Mouse (Mus musculus) olfactory bulb, adult 2 months (tissue): ENCODE measurements around the gene Heatr5b. TPM values are rescaled to one million over a fixed set of nuclear protein-coding genes. Genes with fewer than 3 reads are reported as not detected.
A peak's percentile ranks its signal among the peaks of the same experiment; 100 is the strongest.

Experiments
- H3K27ac ChIP-seq: fragments of 200-500 bp; 2 replicates; pipeline ENCODE4 v1.5.1; 2012; ENCODE audit warnings: low read depth, low read length; ENCODE audit not compliant: insufficient read depth
- H3K4me1 ChIP-seq: fragments of 200-500 bp; 2 replicates; pipeline ENCODE4 v1.6.1; 2012; ENCODE audit warnings: low read length; ENCODE audit not compliant: control insufficient read depth, insufficient read depth
- H3K4me3 ChIP-seq: fragments of 200-500 bp; 2 replicates; pipeline ENCODE4 v1.5.1; 2012; ENCODE audit warnings: mild to moderate bottlenecking, low read depth, low read length, moderate library complexity; ENCODE audit not compliant: insufficient read depth
- CTCF ChIP-seq: fragments of 200-500 bp; IDR thresholded peaks from 2 replicates; pipeline ENCODE4 v1.5.1; 2012; ENCODE audit warnings: low read depth, mild to moderate bottlenecking, low read length, moderate library complexity; ENCODE audit not compliant: insufficient read depth
- POLR2A ChIP-seq: fragments of 200-500 bp; IDR thresholded peaks from 2 replicates; pipeline ENCODE4 v1.6.1; 2012; ENCODE audit warnings: mild to moderate bottlenecking, low read depth, low read length, moderate library complexity; ENCODE audit not compliant: insufficient read depth
- WGBS: fragments of 180-500 bp; shearing (Covaris S2); methylation state at CpG from one replicate; pipeline ENCODE4 v1.1.7; 2018; 5-methylcytosine and 5-hydroxymethylcytosine counted together
- polyA plus RNA-seq: library from polyadenylated mRNA; stranded (reverse); fragments of >200 nt; gene quantifications from 2 replicates; pipeline ENCODE4 v1.2.4, GENCODE M21; 2012; ENCODE audit warnings: low replicate concordance; ENCODE audit not compliant: missing spikeins, insufficient read depth, insufficient read length

Gene Heatr5b
- polyA plus RNA-seq, 1 experiment = not detected

- Histone ChIP-seq H3K27ac (no peak overlapping the region), H3K4me1 (0 out of 2 replicates have a peak, but pooled peaks cover 2% of the 10 kb centered on the region), H3K4me3 (no peak overlapping the region)
- 51% methylated on average over 1 of the region's 1 CpGs for WGBS
- TF ChIP-seq CTCF (no peak), POLR2A (no peak)
Observed at GRCm38 (mm10) chr17:78738416-78738815, 96.7 kb downstream of the Heatr5b start.

- WGBS = 49% methylated on average over 2 of the region's 2 CpGs
- TF ChIP-seq CTCF (no peak), POLR2A (no peak)
- Histone ChIP-seq H3K4me1 (0 out of 2 replicates have a peak, but pooled peaks cover 2% of the 10 kb centered on the region), H3K27ac (no peak overlapping the region), H3K4me3 (no peak overlapping the region)
Observed at GRCm38 (mm10) chr17:78737771-78738170, 97.4 kb downstream of the Heatr5b start.

GRCm38 (mm10) chr17:78737096-78737495 is 98.1 kb downstream of the Heatr5b start, which contains the start of gene Strn:
Strn (minus strand) TSS chr17:78737196.
- H3K4me1 ChIP-seq = 0 out of 2 replicates have a peak, but pooled peaks cover 2% of the 10 kb centered on the region
- TF ChIP-seq POLR2A = no peak
- no peak for TF ChIP-seq CTCF
- H3K27ac ChIP-seq = peak within 1 kb of the TSS; percentile 78
- peak within 1 kb of the TSS; percentile 90 for H3K4me3 ChIP-seq
- WGBS = 36% methylated on average over 4 of the region's 4 CpGs

- 0 out of 2 replicates have a peak, but pooled peaks cover 2% of the 10 kb centered on the region for H3K4me1 ChIP-seq
Observed at GRCm38 (mm10) chr17:78736473-78736988, 98.6 kb downstream of the Heatr5b start.

GRCm38 (mm10) chr17:78735731-78736472 is 99.3 kb downstream of the Heatr5b start:
- TF ChIP-seq POLR2A (no peak), CTCF (no peak)

More at GRCm38 (mm10) chr17:78736473-78736988, 98.6 kb downstream of the Heatr5b start:
- under 1% methylated on average over 60 of the region's 60 CpGs for WGBS
- Histone ChIP-seq H3K4me3 (peak overlapping the region; percentile 90), H3K27ac (peak overlapping the region; percentile 78)
- TF ChIP-seq CTCF (no peak), POLR2A (peak; percentile 90)

GRCm38 (mm10) chr17:78734806-78735205 is 100.4 kb downstream of the Heatr5b start:
- Histone ChIP-seq H3K4me3 (peak overlapping the region; percentile 26; the same call in 1 of the 2 replicates), H3K27ac (no peak overlapping the region), H3K4me1 (0 out of 2 replicates have a peak, but pooled peaks cover 2% of the 10 kb centered on the region)
- 59% methylated on average over 10 of the region's 10 CpGs for WGBS
- no peak for TF ChIP-seq CTCF
- no peak for TF ChIP-seq POLR2A

More at GRCm38 (mm10) chr17:78735731-78736472, 99.3 kb downstream of the Heatr5b start:
- under 1% methylated on average over 32 of the region's 39 CpGs for WGBS
- H3K4me3 ChIP-seq = peak overlapping the region; percentile 90
- 0 out of 2 replicates have a peak, but pooled peaks cover 2% of the 10 kb centered on the region for H3K4me1 ChIP-seq
- peak overlapping the region; percentile 78 for H3K27ac ChIP-seq

GRCm38 (mm10) chr17:78732056-78732455 is 103.1 kb downstream of the Heatr5b start:
- TF ChIP-seq POLR2A (no peak), CTCF (no peak)
- no peak overlapping the region for H3K4me3 ChIP-seq
- H3K27ac ChIP-seq = no peak overlapping the region
- H3K4me1 ChIP-seq = 0 out of 2 replicates have a peak, but pooled peaks cover 2% of the 10 kb centered on the region
- 40% methylated on average over 1 of the region's 1 CpGs for WGBS

GRCm38 (mm10) chr17:78726746-78727449 is 108.3 kb downstream of the Heatr5b start:
- 0 out of 2 replicates have a peak, but pooled peaks cover 2% of the 10 kb centered on the region for H3K4me1 ChIP-seq
- H3K4me3 ChIP-seq = no peak overlapping the region
- H3K27ac ChIP-seq = no peak overlapping the region
- WGBS = 81% methylated on average over 14 of the region's 14 CpGs
- no peak for TF ChIP-seq POLR2A
- no peak for TF ChIP-seq CTCF

GRCm38 (mm10) chr17:78724461-78725055 is 110.6 kb downstream of the Heatr5b start:
- Histone ChIP-seq H3K4me1 (0 out of 2 replicates have a peak, but pooled peaks cover 2% of the 10 kb centered on the region), H3K27ac (no peak overlapping the region), H3K4me3 (no peak overlapping the region)
- 67% methylated on average over 6 of the region's 6 CpGs for WGBS
- TF ChIP-seq CTCF = no peak
- no peak for TF ChIP-seq POLR2A
